Mouse (Mus musculus): Measurements from ENCODE around the gene Sesn3. TPM values are rescaled to one million over a fixed set of nuclear protein-coding genes. Genes with fewer than 3 reads are reported as not detected.

Sesn3 gene
- polyA plus RNA-seq, 1 experiment, result 4.7 TPM

GRCm38 (mm10) chr9:14276481-14277287 is 1.8 kb downstream of the Sesn3 start:
- TF ChIP-seq MYOD1 (IDR thresholded peaks at IDR 0.05; ENCODE audit: control insufficient read depth in 1 of 3, insufficient read length in 2 of 3, low read depth in 2 of 3) (peak in 1 of 3 experiments; percentile 4), POLR2AphosphoS2 (IDR thresholded peaks at IDR 0.05; ENCODE audit: insufficient read length, low read depth) (no peak)
- Histone ChIP-seq H3K4me3 (peak overlapping the region; percentile 32), H3K4me2 (ENCODE audit: low read depth) (peak overlapping the region; percentile 90), H3K27me3 (ENCODE audit: control insufficient read depth, insufficient read depth, insufficient read length) (no peaks in the 10 kb centered on the region), H3ac (ENCODE audit: control insufficient read depth, insufficient read length) (peak overlapping the region; percentile 9), H3K36me3 (ENCODE audit: control insufficient read depth, insufficient read depth) (no peaks in the 10 kb centered on the region), H3K79me2 (ENCODE audit: control insufficient read depth, insufficient read depth) (no peaks in the 10 kb centered on the region)

GRCm38 (mm10) chr9:14277365-14277991 is 2.6 kb downstream of the Sesn3 start:
- H3K4me2 ChIP-seq (ENCODE audit: low read depth), result peak overlapping the region; percentile 90
- no peak for TF ChIP-seq POLR2A (IDR thresholded peaks at IDR 0.05; ENCODE audit: insufficient read length, low read depth)
- TF ChIP-seq TCF3 (IDR thresholded peaks at IDR 0.05; ENCODE audit: insufficient read length, low read depth), result no peak
- TF ChIP-seq E2F4 (IDR thresholded peaks at IDR 0.05; ENCODE audit: insufficient read depth), result no peak
- peak overlapping the region; percentile 32 for H3K4me3 ChIP-seq
- no peaks in the 10 kb centered on the region for H3K79me2 ChIP-seq (ENCODE audit: control insufficient read depth, insufficient read depth)
- no peak overlapping the region for H3ac ChIP-seq (ENCODE audit: control insufficient read depth, insufficient read length)
- no peaks in the 10 kb centered on the region for H3K27me3 ChIP-seq (ENCODE audit: control insufficient read depth, insufficient read depth, insufficient read length)
- H3K36me3 ChIP-seq (ENCODE audit: control insufficient read depth, insufficient read depth), result no peaks in the 10 kb centered on the region

GRCm38 (mm10) chr9:14280696-14281095 is 5.8 kb downstream of the Sesn3 start:
- Histone ChIP-seq H3K79me2 (ENCODE audit: control insufficient read depth, insufficient read depth) (no peaks in the 10 kb centered on the region), H3K4me2 (ENCODE audit: low read depth) (no peak overlapping the region)

GRCm38 (mm10) chr9:14285036-14285435 is 10.2 kb downstream of the Sesn3 start:
- H3K36me3 ChIP-seq (ENCODE audit: control insufficient read depth, insufficient read depth), result no peaks in the 10 kb centered on the region
- no peaks in the 10 kb centered on the region for H3K79me2 ChIP-seq (ENCODE audit: control insufficient read depth, insufficient read depth)
- TF ChIP-seq POLR2A (IDR thresholded peaks at IDR 0.05; ENCODE audit: insufficient read length, low read depth) (no peak), REST (IDR thresholded peaks at IDR 0.05; ENCODE audit: insufficient read depth, insufficient read length) (no peak), MYOG (IDR thresholded peaks at IDR 0.05; ENCODE audit: control insufficient read depth in 1 of 3, insufficient read depth in 1 of 3, insufficient read length in 2 of 3, low read depth in 2 of 3) (no peak), CEBPB (IDR thresholded peaks at IDR 0.05; ENCODE audit: insufficient read depth, poor library complexity, severe bottlenecking) (no peak), E2F4 (IDR thresholded peaks at IDR 0.05; ENCODE audit: insufficient read depth) (no peak), MYOD1 (IDR thresholded peaks at IDR 0.05; ENCODE audit: control insufficient read depth in 1 of 3, insufficient read length in 2 of 3, low read depth in 2 of 3) (no peak), MAX (IDR thresholded peaks at IDR 0.05; ENCODE audit: low read depth) (no peak), SRF (IDR thresholded peaks at IDR 0.05; ENCODE audit: control insufficient read depth, insufficient read length, low read depth) (no peak), USF1 (IDR thresholded peaks at IDR 0.05; ENCODE audit: low read depth) (no peak), POLR2AphosphoS2 (IDR thresholded peaks at IDR 0.05; ENCODE audit: insufficient read length, low read depth) (no peak), TCF3 (IDR thresholded peaks at IDR 0.05; ENCODE audit: insufficient read length, low read depth) (no peak), TCF12 (IDR thresholded peaks at IDR 0.05; ENCODE audit: insufficient read depth, poor library complexity, severe bottlenecking) (no peak)
- no peak overlapping the region for H3ac ChIP-seq (ENCODE audit: control insufficient read depth, insufficient read length)
- no peak overlapping the region for H3K4me3 ChIP-seq
- H3K4me2 ChIP-seq (ENCODE audit: low read depth), result peak overlapping the region; percentile 61
- no peaks in the 10 kb centered on the region for H3K27me3 ChIP-seq (ENCODE audit: control insufficient read depth, insufficient read depth, insufficient read length)

More at GRCm38 (mm10) chr9:14280696-14281095, 5.8 kb downstream of the Sesn3 start:
- Histone ChIP-seq H3K4me3 (no peak overlapping the region), H3ac (ENCODE audit: control insufficient read depth, insufficient read length) (no peak overlapping the region), H3K36me3 (ENCODE audit: control insufficient read depth, insufficient read depth) (no peaks in the 10 kb centered on the region), H3K27me3 (ENCODE audit: control insufficient read depth, insufficient read depth, insufficient read length) (no peaks in the 10 kb centered on the region)
- no peak for TF ChIP-seq MYOG (IDR thresholded peaks at IDR 0.05; ENCODE audit: control insufficient read depth in 1 of 3, insufficient read depth in 1 of 3, insufficient read length in 2 of 3, low read depth in 2 of 3)
- no peak for TF ChIP-seq SRF (IDR thresholded peaks at IDR 0.05; ENCODE audit: control insufficient read depth, insufficient read length, low read depth)
- TF ChIP-seq MAX (IDR thresholded peaks at IDR 0.05; ENCODE audit: low read depth), result no peak
- TF ChIP-seq TCF12 (IDR thresholded peaks at IDR 0.05; ENCODE audit: insufficient read depth, poor library complexity, severe bottlenecking), result no peak
- TF ChIP-seq E2F4 (IDR thresholded peaks at IDR 0.05; ENCODE audit: insufficient read depth), result no peak
- TF ChIP-seq POLR2AphosphoS2 (IDR thresholded peaks at IDR 0.05; ENCODE audit: insufficient read length, low read depth), result no peak
- TF ChIP-seq REST (IDR thresholded peaks at IDR 0.05; ENCODE audit: insufficient read depth, insufficient read length), result no peak
- no peak for TF ChIP-seq USF1 (IDR thresholded peaks at IDR 0.05; ENCODE audit: low read depth)

- Histone ChIP-seq H3K79me2 (ENCODE audit: control insufficient read depth, insufficient read depth) (no peaks in the 10 kb centered on the region), H3K4me3 (no peak overlapping the region), H3K4me2 (ENCODE audit: low read depth) (no peak overlapping the region), H3ac (ENCODE audit: control insufficient read depth, insufficient read length) (no peak overlapping the region), H3K36me3 (ENCODE audit: control insufficient read depth, insufficient read depth) (no peaks in the 10 kb centered on the region), H3K27me3 (ENCODE audit: control insufficient read depth, insufficient read depth, insufficient read length) (no peaks in the 10 kb centered on the region)
- no peak for TF ChIP-seq TCF12 (IDR thresholded peaks at IDR 0.05; ENCODE audit: insufficient read depth, poor library complexity, severe bottlenecking)
- no peak for TF ChIP-seq REST (IDR thresholded peaks at IDR 0.05; ENCODE audit: insufficient read depth, insufficient read length)
- TF ChIP-seq MYOG (IDR thresholded peaks at IDR 0.05; ENCODE audit: control insufficient read depth in 1 of 3, insufficient read depth in 1 of 3, insufficient read length in 2 of 3, low read depth in 2 of 3), result no peak
- TF ChIP-seq SRF (IDR thresholded peaks at IDR 0.05; ENCODE audit: control insufficient read depth, insufficient read length, low read depth), result no peak
- TF ChIP-seq MYOD1 (IDR thresholded peaks at IDR 0.05; ENCODE audit: control insufficient read depth in 1 of 3, insufficient read length in 2 of 3, low read depth in 2 of 3), result no peak
- TF ChIP-seq USF1 (IDR thresholded peaks at IDR 0.05; ENCODE audit: low read depth), result no peak
- TF ChIP-seq MAX (IDR thresholded peaks at IDR 0.05; ENCODE audit: low read depth), result no peak
- no peak for TF ChIP-seq TCF3 (IDR thresholded peaks at IDR 0.05; ENCODE audit: insufficient read length, low read depth)
- TF ChIP-seq CEBPB (IDR thresholded peaks at IDR 0.05; ENCODE audit: insufficient read depth, poor library complexity, severe bottlenecking), result no peak
- no peak for TF ChIP-seq POLR2A (IDR thresholded peaks at IDR 0.05; ENCODE audit: insufficient read length, low read depth)
- TF ChIP-seq E2F4 (IDR thresholded peaks at IDR 0.05; ENCODE audit: insufficient read depth), result no peak
Observed at GRCm38 (mm10) chr9:14287234-14287633, 12.4 kb downstream of the Sesn3 start.

Measured in myocyte (in vitro differentiated cells).